Mouse (Mus musculus) midbrain, embryonic 12.5 days (tissue): ENCODE data around the gene Zan. TPM values are rescaled to one million over a fixed set of nuclear protein-coding genes. Genes with fewer than 3 reads are reported as not detected.

ENCODE experiments used
- ATAC-seq: fragments of 200-750 bp; cut with Nextera tagmentation; 2 replicates; pipeline ENCODE4 v1.8.0; 2017; ENCODE audit warnings: low read depth, moderate TSS enrichment, moderate library complexity; ENCODE audit not compliant: low FRiP score
- H3K27ac ChIP-seq: fragments of 300-500 bp; sonication (generic); replicated peaks from 2 replicates; pipeline ENCODE4 v1.5.1; 2016; ENCODE audit warnings: mild to moderate bottlenecking
- H3K27me3 ChIP-seq: fragments of 300-500 bp; sonication (generic); 2 replicates; pipeline ENCODE4 v1.6.1; 2016; ENCODE audit warnings: mild to moderate bottlenecking
- H3K36me3 ChIP-seq: fragments of 300-500 bp; sonication (generic); 2 replicates; pipeline ENCODE4 v1.6.1; 2016
- H3K4me1 ChIP-seq: fragments of 300-500 bp; sonication (generic); 2 replicates; pipeline ENCODE4 v1.6.1; 2016
- H3K4me2 ChIP-seq: fragments of 300-500 bp; sonication (generic); replicated peaks from 2 replicates; pipeline ENCODE4 v1.6.1; 2016; ENCODE audit warnings: mild to moderate bottlenecking, moderate library complexity
- H3K4me3 ChIP-seq: fragments of 300-500 bp; sonication (generic); 2 replicates; pipeline ENCODE4 v1.5.1; 2016; ENCODE audit warnings: mild to moderate bottlenecking
- H3K9ac ChIP-seq: fragments of 300-500 bp; sonication (generic); replicated peaks from 2 replicates; pipeline ENCODE4 v1.6.1; 2016; ENCODE audit warnings: mild to moderate bottlenecking, moderate library complexity
- H3K9me3 ChIP-seq: fragments of 300-500 bp; sonication (generic); 2 replicates; pipeline ENCODE4 v1.6.1; 2016; ENCODE audit warnings: mild to moderate bottlenecking
- WGBS: fragments of 180-500 bp; shearing (Covaris S2); methylation state at CpG from one replicate; pipeline ENCODE4 v1.1.7; 2016; 5-methylcytosine and 5-hydroxymethylcytosine counted together
- polyA plus RNA-seq: library from polyadenylated mRNA; unstranded; fragments of >200 nt; fragmentation: Nextera tagmentation; extraction: Ambion mirVana; gene quantifications from 2 replicates; pipeline ENCODE4 v1.2.1, GENCODE M21; 2016

Gene Zan
- polyA plus RNA-seq, 1 experiment from 2014 or later = 0.03 TPM

- Histone ChIP-seq H3K27me3 (0 out of 2 replicates have a peak, but pooled peaks cover 5% of the 10 kb centered on the region), H3K4me2 (peak overlapping the region; percentile 95; the same call in 1 of the 2 replicates), H3K36me3 (0 out of 2 replicates have a peak, but pooled peaks cover 3% of the 10 kb centered on the region), H3K4me3 (no peak overlapping the region), H3K9ac (no peak overlapping the region), H3K9me3 (no peaks in the 10 kb centered on the region), H3K4me1 (peaks cover 19% of the 10 kb centered on the region), H3K27ac (no peak overlapping the region)
- WGBS = 60% methylated on average over 10 of the region's 10 CpGs
- ATAC-seq = no peak
These were observed 142.5 kb downstream of the Zan start for GRCm38 (mm10) chr5:137334317-137334716.

GRCm38 (mm10) chr5:137333512-137334174 lies 143.2 kb downstream of the Zan start, which contains the start of gene Slc12a9:
TSS of gene Slc12a9 (minus strand) at chr5:137333597.
- H3K4me1 ChIP-seq = peaks cover 12% of the 10 kb centered on the region
- peak within 1 kb of the TSS; percentile 69 for H3K4me3 ChIP-seq
- H3K36me3 ChIP-seq = 0 out of 2 replicates have a peak, but pooled peaks cover 3% of the 10 kb centered on the region
- H3K27me3 ChIP-seq = 0 out of 2 replicates have a peak, but pooled peaks cover 5% of the 10 kb centered on the region
- no peaks in the 10 kb centered on the region for H3K9me3 ChIP-seq
- H3K9ac ChIP-seq = peak within 1 kb of the TSS; percentile 85
- under 1% methylated on average over 44 of the region's 44 CpGs for WGBS
- H3K27ac ChIP-seq = peak within 1 kb of the TSS; percentile 76
- ATAC-seq = peak; percentile 87
- peak within 1 kb of the TSS; percentile 95 for H3K4me2 ChIP-seq

GRCm38 (mm10) chr5:137332857-137333511 lies 143.9 kb downstream of the Zan start:
- peak overlapping the region; percentile 85 for H3K9ac ChIP-seq
- H3K9me3 ChIP-seq = no peaks in the 10 kb centered on the region
- peaks cover 3% of the 10 kb centered on the region; the same call in 1 of the 2 replicates for H3K36me3 ChIP-seq
- no peak; the same call in 1 of the 2 replicates for ATAC-seq
- peak overlapping the region; percentile 95 for H3K4me2 ChIP-seq
- 15% methylated on average over 15 of the region's 15 CpGs for WGBS
- peaks cover 11% of the 10 kb centered on the region for H3K4me1 ChIP-seq
- H3K27ac ChIP-seq = peak overlapping the region; percentile 76
- H3K27me3 ChIP-seq = 0 out of 2 replicates have a peak, but pooled peaks cover 5% of the 10 kb centered on the region
- H3K4me3 ChIP-seq = peak overlapping the region; percentile 69

- Histone ChIP-seq H3K4me1 (peaks cover 11% of the 10 kb centered on the region), H3K27me3 (no peaks in the 10 kb centered on the region), H3K4me3 (no peak overlapping the region), H3K27ac (no peak overlapping the region), H3K9ac (no peak overlapping the region), H3K4me2 (no peak overlapping the region), H3K9me3 (no peaks in the 10 kb centered on the region), H3K36me3 (peaks cover 17% of the 10 kb centered on the region)
- ATAC-seq = no peak
- WGBS = 93% methylated on average over 7 of the region's 7 CpGs
These were observed 146.0 kb downstream of the Zan start for GRCm38 (mm10) chr5:137330910-137331309.

Other genes with a start within 250 kb of the Zan start
- 5.0 and 5.3 TPM in 2 replicates for gene Ache, start 189.5 kb downstream of the Zan start, polyA plus RNA-seq
- gene Ufsp1, start 182.4 kb downstream of the Zan start, polyA plus RNA-seq = 7.9 and 8.0 TPM in 2 replicates
- gene Srrt, start 169.4 kb downstream of the Zan start, polyA plus RNA-seq = 178 and 180 TPM in 2 replicates
- 34.9 and 43.3 TPM in 2 replicates for gene Trip6, start 162.7 kb downstream of the Zan start, polyA plus RNA-seq
- 22.7 and 22.9 TPM in 2 replicates for gene Slc12a9, start 143.5 kb downstream of the Zan start, polyA plus RNA-seq
- gene Ephb4, start 127.0 kb downstream of the Zan start, polyA plus RNA-seq = 27.0 and 28.9 TPM in 2 replicates
- gene Pop7, start 25.5 kb upstream of the Zan start, polyA plus RNA-seq = 58.0 and 58.1 TPM in 2 replicates
- 20.5 and 21.1 TPM in 2 replicates for gene Gigyf1, start 41.5 kb upstream of the Zan start, polyA plus RNA-seq
- 0.34 TPM in 1 of 2 replicates, not detected in the other for gene Epo, start 56.2 kb upstream of the Zan start, polyA plus RNA-seq
- gene Gnb2, start 56.4 kb upstream of the Zan start, polyA plus RNA-seq = 464 and 467 TPM in 2 replicates
- gene Actl6b, start 76.5 kb upstream of the Zan start, polyA plus RNA-seq = 89.4 and 93.1 TPM in 2 replicates
- 1.6 and 2.4 TPM in 2 replicates for gene Tfr2, start 92.8 kb upstream of the Zan start, polyA plus RNA-seq
- gene Mospd3, start 124.0 kb upstream of the Zan start, polyA plus RNA-seq = 31.9 and 33.5 TPM in 2 replicates
- 49.0 and 68.9 TPM in 2 replicates for gene Pcolce, start 136.7 kb upstream of the Zan start, polyA plus RNA-seq
- 0.23 and 0.24 TPM in 2 replicates for gene Fbxo24, start 151.9 kb upstream of the Zan start, polyA plus RNA-seq
- 31.3 and 33.5 TPM in 2 replicates for gene Lrch4, start 152.1 kb upstream of the Zan start, polyA plus RNA-seq
- gene Gm20605, start 152.1 kb upstream of the Zan start, polyA plus RNA-seq = 10.7 and 12.9 TPM in 2 replicates
- 8.1 and 10.7 TPM in 2 replicates for gene Sap25, start 164.3 kb upstream of the Zan start, polyA plus RNA-seq
- gene Irs3, start 168.7 kb upstream of the Zan start, polyA plus RNA-seq = 0.14 and 0.29 TPM in 2 replicates
- 25.9 and 29.0 TPM in 2 replicates for gene Agfg2, start 207.7 kb upstream of the Zan start, polyA plus RNA-seq